Mouse (Mus musculus) urinary bladder, adult 18-20 months (tissue): ENCODE measurements at regions not wholly inside any gene's neighbourhood (a gene's known extent, or its start where the extent isn't known, plus 50 kb on each side); places are given as distances from the start of the nearest gene placed in this dataset.
"Not testable (repeated sequence)": the region's sequence is repeated elsewhere in the genome, so short reads cannot be mapped to it uniquely, and the experiment has no call there.

ENCODE experiments used
- DNase-seq, 2 experiments: peaks; one replicate each; pipeline ENCODE4 v3.0.0; 2022; ENCODE audit warnings: low spot score in 2 of 2, mixed read lengths in 2 of 2

DNA sequence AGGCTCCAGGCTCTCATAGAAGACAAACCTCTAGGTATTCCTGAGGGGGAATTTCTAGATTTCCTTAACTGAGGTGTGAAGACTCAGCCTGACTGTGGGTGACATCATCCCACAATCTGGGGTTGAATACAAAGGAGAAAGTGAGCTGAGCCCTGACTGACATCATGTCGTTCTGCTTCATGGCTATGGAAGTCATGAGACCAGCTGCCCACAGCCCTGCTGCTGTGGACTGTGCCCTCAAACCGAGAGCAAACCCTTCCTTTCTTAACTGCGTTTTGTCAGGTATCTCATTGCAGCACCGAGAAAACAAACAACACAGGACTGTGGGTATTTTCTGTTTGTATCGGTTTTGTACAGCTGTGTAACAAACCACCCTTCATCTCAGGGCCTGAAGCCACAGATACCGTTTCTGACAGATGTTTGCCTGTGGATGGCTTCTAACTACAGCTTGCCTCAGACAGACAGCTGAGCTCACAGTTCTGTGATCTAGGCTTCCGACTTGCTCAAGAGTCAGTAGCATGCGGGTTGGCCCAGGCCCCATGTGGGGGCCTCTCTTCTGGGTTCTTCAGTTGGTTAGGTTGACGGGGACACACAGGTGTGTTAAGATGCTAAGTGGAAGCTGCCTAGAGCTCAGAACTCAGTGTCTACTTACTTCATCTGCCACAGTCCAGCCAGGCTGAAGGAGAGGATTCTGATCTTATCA is 150.9 kb downstream of the Tpra1 start:
- DNase-seq: no peak

DNA sequence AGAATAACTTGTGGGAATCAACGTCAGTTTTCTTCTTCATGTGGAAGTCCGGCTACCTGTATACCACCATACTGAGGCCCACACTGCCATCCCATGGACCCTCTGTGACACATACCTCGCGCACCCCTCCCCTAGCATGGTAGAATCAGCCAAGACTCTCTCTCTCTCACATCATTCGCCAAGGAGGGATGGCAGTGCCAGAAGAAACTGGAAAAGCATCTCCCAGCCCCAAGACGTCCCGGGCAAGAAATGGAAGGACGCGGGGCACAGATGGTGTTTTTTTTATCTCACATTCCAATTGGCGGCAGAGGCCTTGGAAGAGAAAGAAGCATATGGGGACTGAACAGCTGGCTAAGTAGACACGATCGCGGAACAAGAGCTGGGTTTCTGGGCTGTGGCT is 152.0 kb downstream of the Tpra1 start:
- DNase-seq: no peak

DNA sequence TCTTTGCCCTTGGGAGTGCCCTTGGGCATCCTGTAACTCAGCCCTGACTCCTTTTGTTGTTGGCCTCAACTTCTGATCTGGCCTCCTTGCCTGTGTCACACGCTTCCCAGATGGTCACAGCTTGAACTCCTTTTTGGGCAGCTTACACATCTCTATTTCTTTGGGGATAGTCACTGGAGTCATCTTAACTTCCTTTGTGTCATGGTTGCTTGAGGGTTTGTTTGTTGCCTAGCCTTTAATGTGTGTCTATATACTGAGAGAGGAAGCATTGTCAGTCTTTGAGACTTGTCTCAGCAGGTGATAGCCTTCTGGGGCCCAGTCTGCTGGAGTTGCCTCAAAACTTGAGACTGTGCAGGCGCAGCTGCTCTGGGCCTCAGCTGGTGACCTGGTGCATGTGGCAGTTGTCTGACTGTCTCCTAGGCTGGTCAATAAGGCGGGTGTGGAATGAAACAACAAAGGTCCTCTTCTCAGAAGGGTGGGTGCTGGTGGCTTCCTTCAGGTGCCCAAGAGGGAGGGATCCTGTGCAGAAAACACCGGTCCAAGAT is 157.5 kb downstream of the Tpra1 start:
- DNase-seq: no peak

DNA sequence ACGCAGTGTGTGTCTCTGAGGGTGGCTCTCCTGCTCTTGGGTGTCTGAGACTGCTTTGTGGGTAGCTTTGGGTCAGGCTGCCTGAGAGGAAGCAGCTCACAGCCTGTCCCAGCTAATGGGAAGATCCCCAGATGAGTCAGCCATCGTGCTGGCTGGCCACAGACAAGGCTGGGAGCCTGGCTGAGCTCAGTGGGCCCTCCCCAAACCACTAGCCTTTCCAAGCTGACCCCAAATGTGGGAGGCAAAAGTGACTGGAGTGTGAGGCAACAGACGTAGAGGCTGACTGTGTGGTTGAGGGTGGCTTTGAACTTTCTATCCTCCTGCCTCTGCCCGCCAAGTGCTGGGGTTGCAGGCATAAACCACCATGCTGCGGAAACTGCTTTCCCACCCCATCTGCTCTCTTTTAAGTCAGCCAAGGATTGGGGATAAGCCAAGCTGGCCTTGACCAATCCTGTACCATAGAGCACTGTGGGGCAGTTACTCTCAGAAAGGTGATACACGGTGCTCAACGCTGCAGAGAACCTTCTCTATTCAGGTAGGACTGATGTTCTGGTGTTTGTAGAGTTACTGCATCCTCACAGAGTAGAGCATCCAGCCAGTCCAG is 163.0 kb downstream of the Tpra1 start:
- DNase-seq: no peak

DNA sequence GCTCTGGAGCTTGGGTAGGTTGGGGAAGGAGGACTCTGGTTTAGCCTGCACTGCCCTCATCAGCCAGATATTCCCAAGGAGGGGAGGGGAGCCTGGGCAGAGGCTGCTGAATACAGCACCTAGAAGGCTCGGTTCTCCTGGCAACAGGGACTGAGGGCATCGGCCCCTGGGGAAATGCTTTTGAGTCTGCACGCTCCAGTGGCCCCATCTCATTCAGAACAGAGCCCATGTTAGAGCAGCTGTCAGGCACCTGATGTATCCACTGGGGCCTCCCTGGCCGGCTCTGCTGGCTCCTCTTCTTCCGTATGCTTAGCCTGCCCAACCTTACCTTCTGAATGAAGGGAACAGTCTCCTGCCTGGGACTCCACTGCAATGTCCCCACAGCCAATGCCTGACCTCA is 164.5 kb downstream of the Tpra1 start:
- DNase-seq: no peak

DNA sequence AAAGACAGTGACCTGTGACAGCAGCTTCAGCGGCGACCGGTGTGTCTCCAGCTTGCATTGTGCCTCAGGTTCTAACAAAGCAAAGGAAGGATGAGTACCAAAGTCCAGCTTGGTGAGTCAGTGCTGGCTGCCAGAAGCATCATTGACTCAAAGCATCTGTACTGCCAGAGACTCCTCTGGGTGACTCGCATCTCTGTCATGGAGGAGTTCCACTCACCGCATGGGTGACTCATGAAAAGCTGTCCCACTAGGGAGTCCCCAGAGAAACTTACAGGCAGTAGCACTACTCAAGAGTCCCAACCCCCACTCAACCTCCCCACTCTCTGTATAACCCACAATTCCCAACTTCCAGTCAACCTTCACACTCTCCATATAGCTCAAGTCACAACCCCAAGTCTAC is 166.2 kb downstream of the Tpra1 start:
- DNase-seq: no peak

DNA sequence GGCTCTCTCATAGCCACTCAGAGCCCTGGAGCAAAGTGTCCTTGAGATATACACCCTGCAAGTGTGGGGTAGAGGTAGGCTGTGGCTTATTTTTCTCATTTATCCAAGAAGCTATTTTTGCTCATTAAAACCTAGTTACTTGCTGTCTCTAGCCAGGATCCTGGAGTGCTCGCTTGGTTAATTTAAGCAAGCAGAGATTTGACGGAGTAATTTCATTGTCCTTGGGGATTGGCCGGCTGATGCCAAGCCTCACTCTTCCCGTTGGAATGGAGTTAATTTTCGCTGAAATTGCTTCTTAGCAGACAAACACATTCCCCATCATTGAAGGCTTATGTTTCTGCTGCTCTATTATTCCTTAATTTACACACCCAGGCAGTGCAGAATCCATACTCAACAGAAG is 167.1 kb downstream of the Tpra1 start:
- no peak for DNase-seq

DNA sequence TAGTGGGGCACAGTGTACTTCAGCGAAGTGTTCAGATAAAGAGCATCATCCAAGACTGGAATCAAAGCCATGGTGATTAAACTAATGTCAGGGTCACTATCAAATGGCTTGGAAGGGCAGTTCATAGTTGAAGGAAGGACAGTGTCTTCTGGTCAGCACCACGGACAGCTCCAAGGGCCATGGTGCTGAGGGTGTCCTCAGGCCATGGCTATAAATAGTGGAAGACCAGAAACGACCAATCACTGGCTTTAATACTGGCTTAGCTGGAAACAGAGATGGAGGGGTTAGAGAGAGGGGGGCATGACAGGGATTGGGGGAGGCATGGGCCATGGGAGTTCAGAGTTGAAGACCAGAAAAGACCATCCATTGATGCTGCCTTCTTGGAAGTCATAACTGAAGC is 168.0 kb downstream of the Tpra1 start:
- peak in 1 of 2 experiments; percentile 36 for DNase-seq

DNA sequence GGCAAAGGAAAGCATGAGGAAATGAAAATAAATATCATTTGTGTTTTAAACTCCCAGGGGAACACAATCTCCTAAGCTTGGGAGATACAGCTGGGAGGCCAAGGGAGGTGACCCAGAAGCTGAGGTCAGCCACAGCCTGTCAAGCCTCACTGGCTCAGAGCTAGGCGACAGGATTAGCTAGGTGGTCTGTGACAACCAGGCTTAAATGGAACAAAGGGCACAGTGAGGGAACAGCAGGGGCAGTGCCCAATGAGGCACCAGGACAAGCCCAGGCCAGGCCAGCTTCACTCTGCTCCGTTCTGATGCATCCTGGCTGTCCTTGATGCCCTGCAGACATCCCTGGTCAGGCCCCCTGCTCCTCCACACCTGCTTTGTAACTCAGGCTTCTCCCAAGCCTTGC is 169.7 kb downstream of the Tpra1 start:
- DNase-seq: no peak

DNA sequence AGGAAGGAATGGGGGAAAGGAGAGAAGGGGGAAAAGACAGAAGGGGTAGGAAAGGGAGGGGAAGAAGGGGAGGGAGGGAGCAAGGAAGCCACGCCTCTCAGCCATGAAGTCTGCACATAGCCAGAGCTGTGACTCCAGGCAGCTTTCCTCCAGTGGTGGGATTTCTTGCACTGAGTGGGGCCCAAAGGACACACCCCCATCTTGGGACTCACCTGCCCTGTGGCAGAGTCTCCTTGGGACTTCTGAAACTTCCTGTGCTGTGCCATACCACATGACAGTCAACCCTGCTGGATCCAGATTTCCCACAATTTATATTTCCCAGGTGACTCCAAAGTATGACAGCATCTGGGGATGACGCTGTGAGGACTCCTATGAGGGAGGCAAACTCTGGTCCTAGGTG is 170.5 kb downstream of the Tpra1 start:
- DNase-seq: no peak

DNA sequence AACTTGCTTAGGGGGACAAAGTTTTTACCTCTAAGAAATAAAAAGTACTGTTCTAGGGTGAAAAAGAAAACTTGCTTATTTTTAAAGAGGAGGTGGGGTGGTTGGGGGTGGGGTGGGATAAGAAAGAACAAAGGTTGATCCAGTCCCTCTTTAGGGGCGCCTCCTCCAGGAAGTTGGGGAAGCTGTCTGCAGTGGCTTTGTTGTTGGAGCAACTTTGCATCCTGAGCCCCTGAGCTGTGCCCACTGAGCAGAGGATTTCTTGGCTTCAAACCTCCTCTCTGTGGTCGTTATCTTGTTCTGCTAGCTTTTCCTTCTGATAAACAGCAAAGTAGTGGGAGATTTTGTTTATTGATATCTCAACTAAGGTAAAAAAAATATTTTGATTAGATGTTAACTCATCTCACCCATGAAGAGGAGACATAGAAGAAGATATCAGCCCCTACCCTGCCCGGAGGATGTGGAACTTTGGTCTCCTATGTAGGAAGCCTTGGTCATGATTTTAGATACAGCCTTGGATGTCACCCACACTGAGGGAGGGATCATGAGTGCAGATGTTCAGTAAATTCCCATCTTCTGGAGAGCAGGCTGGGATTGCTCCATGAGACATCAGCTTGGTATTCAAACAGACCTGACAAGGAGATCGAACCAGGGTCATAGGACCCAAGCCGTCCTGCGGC is 179.7 kb downstream of the Tpra1 start:
- DNase-seq: no peak

DNA sequence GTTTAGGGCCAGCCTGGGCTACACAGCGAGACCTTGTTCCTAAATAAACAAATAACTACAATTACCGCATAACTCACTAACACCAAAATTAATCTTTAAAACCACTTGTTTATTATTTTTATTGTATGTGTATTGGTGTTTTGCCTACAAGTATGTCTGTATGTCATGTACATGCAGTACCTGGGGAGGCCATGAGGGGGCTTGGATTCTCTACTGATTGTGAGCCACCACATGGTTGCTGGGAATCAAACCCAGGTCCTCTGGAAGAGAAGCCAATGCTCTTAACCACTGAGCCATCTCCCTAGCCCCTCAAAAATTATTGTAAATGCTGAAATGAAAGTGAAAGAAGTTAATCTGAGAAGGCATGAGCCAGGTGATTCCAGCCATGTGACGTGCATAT is 182.4 kb downstream of the Tpra1 start:
- DNase-seq: no peak

DNA sequence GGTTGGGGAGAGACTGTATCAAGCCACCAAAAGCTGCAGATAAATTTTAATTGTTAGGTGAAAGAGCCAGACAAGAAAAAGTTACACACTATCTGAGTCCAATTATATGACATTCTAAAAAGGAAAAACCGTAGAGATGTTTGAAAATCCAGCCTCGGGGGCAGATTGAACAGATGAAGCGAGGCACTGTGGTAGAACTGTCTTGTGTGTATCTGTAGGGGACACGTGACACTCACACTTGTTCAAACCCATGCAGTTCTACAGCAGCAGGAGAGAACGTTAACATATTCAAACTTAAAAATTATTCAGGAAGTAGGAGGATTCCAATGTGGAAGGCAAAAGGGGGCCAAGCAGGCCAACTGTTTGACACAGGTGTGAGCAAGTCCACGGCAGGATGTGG is 183.1 kb downstream of the Tpra1 start:
- DNase-seq: no peak

DNA sequence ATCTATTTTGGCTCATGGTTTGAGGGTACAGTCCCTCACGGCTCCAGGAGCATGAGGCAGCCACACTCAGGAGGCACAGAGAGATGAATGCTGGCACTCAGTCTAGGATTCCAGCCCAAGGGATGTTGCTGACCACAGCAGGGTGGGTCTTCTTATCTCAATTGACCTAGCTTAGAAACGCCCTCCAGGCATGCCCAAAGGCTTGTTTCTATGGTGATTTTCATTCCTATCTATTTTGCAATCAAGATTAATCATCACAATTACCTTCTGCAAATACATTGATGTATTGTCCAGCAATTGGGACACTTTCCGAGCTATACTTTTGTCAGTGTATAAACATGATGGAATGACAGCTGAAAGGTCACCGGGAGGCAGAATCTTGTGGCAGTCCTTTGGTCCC is 185.6 kb downstream of the Tpra1 start:
- no peak for DNase-seq

DNA sequence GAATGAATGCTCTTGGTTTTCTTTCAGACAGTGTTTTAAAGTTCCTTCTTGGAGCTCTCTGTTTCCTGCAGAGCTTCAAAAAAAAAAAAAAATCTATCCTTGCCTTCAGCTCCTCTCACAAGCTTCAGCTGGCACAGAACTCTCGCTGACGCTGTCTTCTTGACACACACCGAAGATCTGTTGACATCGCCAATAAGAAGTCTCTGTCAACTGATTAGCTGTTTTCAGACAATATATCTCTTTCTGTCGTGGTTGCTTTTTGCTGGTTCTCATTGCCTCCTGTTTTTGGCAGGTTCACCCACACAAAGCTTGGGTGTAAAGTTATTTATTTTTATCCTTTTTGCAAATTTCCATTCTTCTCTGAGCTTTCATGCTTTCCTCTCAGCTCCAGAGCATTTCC is 188.0 kb downstream of the Tpra1 start:
- DNase-seq: no peak

DNA sequence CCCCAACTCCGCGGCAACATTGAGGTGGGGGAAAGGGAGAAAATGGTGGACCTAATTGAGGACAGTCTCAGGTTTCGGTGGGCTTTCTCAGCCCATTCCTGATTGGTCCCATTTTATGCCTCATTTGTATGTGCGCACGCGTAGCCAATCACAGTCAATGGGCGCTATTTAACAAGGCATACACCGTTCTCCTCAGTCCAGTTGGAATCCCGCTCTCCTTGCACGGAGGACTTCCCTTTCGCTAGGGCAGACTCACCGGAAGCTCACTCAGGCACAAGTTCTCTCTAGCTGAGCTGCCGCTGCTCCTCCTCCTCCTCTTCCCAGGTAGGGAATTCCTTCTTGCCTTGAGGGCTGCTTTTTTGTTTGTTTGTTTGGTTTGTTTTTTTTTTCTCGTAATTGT is 193.9 kb downstream of the Tpra1 start:
- DNase-seq: no peak

DNA sequence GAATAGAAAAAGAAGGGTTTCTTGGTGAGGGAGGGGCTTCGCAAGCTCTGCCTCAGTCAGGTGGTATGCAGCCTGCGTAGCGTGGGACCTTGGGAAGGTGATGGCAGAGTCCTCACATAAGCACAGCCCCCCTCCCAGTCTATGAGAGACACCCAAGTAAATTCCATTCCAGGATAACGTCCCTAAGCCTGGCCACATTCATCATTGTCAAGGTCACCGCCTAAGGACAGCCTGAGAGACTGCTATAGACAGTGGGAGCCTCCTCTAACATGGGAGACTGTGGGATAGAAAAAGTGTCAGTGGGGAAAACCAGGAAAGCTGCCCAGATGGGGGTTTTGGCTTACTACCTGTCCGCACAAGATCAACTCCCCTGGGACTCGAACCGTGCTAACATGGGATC is 195.5 kb downstream of the Tpra1 start:
- DNase-seq: no peak

DNA sequence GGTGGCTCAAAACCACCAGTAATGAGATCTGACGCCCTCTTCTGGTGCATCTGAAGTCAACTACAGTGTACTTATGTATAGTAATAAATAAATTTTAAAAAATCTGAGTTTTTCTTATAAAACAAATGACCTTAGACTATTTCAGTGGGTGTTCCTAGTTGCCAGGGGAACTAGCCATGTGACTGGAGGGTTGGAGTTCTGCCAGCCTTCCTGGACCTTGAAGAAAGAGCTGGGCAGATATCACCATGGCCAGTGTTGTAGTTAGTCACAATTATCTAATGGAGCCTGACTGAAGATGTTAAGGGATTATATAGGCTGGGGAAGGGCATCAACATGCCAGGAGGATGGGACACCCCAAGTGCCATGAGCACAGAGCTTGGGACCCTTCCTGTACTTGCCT is 217.2 kb downstream of the Tpra1 start:
- DNase-seq: no peak

DNA sequence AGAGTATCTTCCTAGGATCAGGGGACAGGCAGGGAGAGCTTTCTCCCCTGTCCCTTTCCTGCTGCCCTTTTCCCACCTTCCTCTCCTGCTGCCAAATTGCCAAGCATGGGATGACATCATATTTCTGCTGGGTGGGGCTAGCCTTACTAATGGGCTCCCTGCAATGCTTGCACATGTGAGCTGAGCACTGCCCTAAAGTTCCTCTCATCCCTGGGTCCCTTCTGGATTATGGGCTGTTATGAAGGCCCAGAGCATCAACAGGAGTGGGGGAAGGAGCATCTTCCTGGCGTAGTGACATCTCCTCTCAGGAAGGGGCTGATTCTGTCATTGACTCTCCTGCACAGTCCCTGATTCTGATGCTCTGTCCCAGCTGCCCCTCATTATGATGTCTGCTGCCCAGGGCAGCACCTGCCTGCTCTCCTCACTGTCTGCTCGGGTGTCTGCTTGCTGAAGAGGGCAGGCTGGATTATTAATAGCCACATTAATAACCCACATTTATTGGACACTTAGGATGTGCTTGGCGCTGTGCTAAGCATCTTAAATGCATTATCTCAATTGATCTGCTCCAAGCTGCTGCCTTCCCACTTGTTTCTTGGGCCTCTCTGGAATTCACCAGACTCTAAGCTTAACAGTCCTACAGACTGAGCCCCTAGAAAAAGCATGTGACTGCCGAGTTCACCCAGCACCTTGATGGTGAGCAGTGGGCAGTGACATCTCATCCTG is 219.1 kb downstream of the Tpra1 start:
- DNase-seq: no peak

DNA sequence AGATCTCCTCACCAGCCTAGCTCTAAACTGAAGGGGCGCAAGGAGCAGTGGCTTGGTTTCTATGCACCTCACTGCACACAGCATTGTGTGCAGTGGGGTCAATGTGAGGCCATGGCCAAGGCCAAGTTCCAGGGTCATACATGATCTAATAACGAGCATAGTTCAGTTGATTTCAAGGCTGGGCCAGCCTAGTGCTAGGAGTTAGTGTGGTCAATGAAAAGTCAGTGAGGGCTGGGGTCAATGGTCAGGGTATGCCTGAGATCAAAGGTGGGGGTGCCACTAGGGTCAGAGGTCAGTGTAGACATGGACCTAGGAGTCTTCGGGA is 219.7 kb downstream of the Tpra1 start:
- no peak for DNase-seq

DNA sequence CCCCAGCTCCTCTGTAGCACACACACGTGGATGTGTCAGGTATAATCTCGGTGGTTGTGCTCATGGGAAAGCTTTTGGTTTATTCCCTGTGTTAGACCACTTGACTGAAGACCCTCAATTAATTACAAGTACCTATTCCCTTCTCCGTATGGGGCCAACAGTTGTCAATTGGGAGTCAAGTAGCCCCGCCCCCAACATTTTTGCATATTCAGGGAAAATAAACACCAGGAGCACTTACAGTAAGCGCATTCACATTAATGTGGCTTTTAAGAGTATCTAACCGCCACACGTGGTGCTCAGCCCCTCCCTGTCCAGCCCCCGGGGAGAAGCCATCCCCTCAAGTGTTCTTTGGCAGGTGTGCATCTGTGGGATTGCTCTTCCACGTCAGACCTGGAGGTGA is 223.9 kb downstream of the Tpra1 start:
- no peak for DNase-seq

DNA sequence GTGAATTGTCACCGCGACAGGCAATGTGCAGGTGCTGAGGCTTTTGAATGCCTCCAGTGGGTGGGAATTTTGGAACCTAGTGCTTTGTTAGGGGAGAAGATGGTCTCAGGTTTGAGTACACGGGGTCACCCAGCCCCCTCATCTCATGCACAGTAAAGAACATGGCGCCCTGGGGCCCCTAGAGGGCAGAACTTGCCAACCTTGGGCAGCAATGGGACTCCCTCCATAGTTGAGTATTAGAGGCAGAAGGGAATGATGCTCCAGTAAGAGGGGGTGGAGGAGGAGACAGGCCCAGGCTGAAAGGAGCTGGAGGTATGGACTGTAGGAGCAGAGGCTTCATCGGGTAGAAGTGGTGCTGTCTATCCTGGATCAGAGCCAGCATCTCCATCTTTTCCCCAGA is 226.1 kb downstream of the Tpra1 start:
- not testable (repeated sequence) for DNase-seq

DNA sequence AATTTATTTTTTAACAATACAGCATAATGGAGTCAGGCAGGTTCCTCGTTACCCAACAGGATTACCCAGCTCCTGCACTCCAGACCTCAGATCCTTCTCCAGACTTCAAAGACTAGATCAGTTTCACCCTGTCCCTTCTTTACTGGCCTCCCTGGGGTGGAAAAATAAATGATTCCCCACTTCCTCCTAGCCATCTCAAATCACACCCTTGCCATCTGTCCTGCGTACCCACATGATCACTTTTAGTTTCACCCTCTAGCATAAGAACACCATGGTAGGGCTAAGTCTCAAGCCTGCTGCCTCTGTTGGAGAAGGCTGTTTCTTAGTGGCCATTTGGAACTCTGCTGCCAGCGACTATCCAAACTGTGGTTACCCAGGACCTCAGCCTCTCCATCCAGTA is 222.0 kb downstream of the Plxna1 start:
- DNase-seq: no peak
